Mouse (Mus musculus) liver, adult 2 months (tissue): ENCODE results near the gene Xcr1. TPM values are rescaled to one million over a fixed set of nuclear protein-coding genes. Genes with fewer than 3 reads are reported as not detected.

ENCODE experiments used
- DNase-seq: peaks from one replicate; pipeline ENCODE4 v3.0.0-alpha.2; 2011; ENCODE audit warnings: low read depth, low spot score; ENCODE audit errors: extremely low read depth
- H3K27ac ChIP-seq: fragments of 200-500 bp; replicated peaks from 2 replicates; pipeline ENCODE4 v1.5.1; 2012; ENCODE audit warnings: low read depth, mild to moderate bottlenecking, control low read depth, inconsistent platforms, low read length; ENCODE audit not compliant: insufficient read depth
- H3K27me3 ChIP-seq: fragments of 200-500 bp; 2 replicates; pipeline ENCODE4 v1.6.1; 2012; ENCODE audit warnings: mild to moderate bottlenecking, moderate library complexity, low read length, inconsistent platforms; ENCODE audit not compliant: control insufficient read depth, insufficient read depth
- H3K36me3 ChIP-seq: fragments of 200-500 bp; 2 replicates; pipeline ENCODE4 v1.6.1; 2012; ENCODE audit warnings: low read length, inconsistent platforms; ENCODE audit not compliant: control insufficient read depth, insufficient read depth
- H3K4me1 ChIP-seq: fragments of 200-500 bp; 2 replicates; pipeline ENCODE4 v1.6.1; 2011; ENCODE audit warnings: low read length; ENCODE audit not compliant: control insufficient read depth, insufficient read depth
- H3K4me3 ChIP-seq: fragments of 200-500 bp; 2 replicates; pipeline ENCODE4 v1.5.1; 2011; ENCODE audit warnings: low read depth, mild to moderate bottlenecking, control low read depth, low read length, moderate library complexity; ENCODE audit not compliant: insufficient read depth
- H3K79me2 ChIP-seq: fragments of 200-500 bp; 2 replicates; pipeline ENCODE4 v1.6.1; 2012; ENCODE audit warnings: inconsistent platforms, mild to moderate bottlenecking, low read length, moderate library complexity; ENCODE audit not compliant: control insufficient read depth, insufficient read depth
- H3K9ac ChIP-seq: fragments of 200-500 bp; 2 replicates; pipeline ENCODE4 v1.6.1; 2012; ENCODE audit warnings: low read depth, mild to moderate bottlenecking, control low read depth, inconsistent platforms, low read length
- CTCF ChIP-seq: fragments of 200-500 bp; IDR thresholded peaks from 2 replicates; pipeline ENCODE4 v1.5.1; 2011; ENCODE audit warnings: low read depth, low read length, control low read depth
- POLR2A ChIP-seq: fragments of 200-500 bp; IDR thresholded peaks from 2 replicates; pipeline ENCODE4 v1.6.1; 2011; ENCODE audit warnings: low read length, control low read depth; ENCODE audit not compliant: insufficient read depth; ENCODE audit errors: extremely low read depth
- WGBS: fragments of 180-500 bp; shearing (Covaris S2); methylation state at CpG from one replicate; pipeline ENCODE4 v1.1.7; 2018; 5-methylcytosine and 5-hydroxymethylcytosine counted together
- polyA plus RNA-seq: library from polyadenylated mRNA; depleted of rRNA; stranded (reverse); fragments of >200 nt; gene quantifications from 2 replicates; pipeline ENCODE4 v1.2.3, GENCODE M21; 2012
- total RNA-seq: library from RNA; depleted of rRNA; stranded (reverse); fragments of >200 nt; gene quantifications from 2 replicates; pipeline ENCODE4 v1.2.3, GENCODE M21; 2014

The Xcr1 gene
- total and polyA plus RNA-seq, 2 experiments: 0.18 to 0.22 TPM

DNA sequence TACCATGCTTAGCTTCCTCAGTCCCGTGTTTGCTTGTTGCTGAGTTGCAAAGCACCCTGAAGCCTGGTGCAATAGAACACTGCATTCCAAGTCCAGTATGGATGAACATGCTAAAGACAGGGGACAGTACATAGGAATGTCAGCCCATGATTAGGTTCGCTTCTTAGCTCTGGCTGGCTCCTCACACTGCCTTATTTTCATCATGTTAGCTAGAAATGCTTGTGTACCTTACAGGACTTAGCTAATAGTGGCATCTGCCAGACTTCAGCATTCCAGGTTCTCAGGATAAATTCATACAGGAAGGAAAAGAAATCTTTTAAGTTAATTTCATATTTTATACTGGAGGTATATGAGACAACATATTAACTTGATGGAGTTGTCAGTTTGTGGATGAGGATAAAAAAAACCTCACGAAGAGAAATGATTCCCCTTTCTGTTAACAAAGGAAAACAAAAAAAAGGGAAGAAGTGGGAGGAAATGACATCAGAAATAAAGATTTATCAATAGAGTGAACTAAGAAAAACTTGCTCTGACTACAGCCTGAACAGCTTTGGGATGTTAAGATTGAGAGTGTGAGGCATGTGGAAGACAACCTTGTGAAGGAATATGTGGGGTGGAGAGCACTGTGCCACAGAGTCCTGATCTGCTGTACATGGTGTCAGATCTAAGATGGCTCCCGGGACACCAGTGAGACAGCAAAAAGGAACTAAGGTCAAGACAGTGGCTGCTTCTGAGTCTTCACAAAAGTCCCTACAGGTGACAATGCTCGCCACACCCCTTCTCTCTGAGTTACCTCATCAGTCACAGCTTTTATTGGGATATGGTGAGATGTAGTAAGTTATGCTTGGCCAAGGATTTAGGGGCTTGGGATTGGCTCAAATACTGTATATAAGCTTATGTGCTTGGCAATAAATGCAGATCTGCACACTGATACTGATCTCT lies 9.1 kb downstream of the Xcr1 start:
- Histone ChIP-seq H3K79me2 (peaks cover 11% of the 10 kb centered on the region; the same call in 1 of the 2 replicates), H3K9ac (peak overlapping the region; percentile 29), H3K4me1 (peaks cover 11% of the 10 kb centered on the region), H3K27ac (peak overlapping the region; percentile 47), H3K27me3 (no peaks in the 10 kb centered on the region), H3K4me3 (peak overlapping the region; percentile 35), H3K36me3 (no peaks in the 10 kb centered on the region)
- whole genome bisulfite sequencing: 56% methylated on average over 5 of the region's 5 CpGs
- TF ChIP-seq CTCF (no peak), POLR2A (no peak)
- no peak for DNase-seq

- Histone ChIP-seq H3K79me2 (peaks cover 14% of the 10 kb centered on the region; the same call in 1 of the 2 replicates), H3K9ac (peak within 1 kb of the TSS; percentile 92), H3K4me1 (peaks cover 11% of the 10 kb centered on the region), H3K36me3 (no peaks in the 10 kb centered on the region), H3K27ac (peak within 1 kb of the TSS; percentile 95), H3K4me3 (peak within 1 kb of the TSS; percentile 85), H3K27me3 (no peaks in the 10 kb centered on the region)
- DNase-seq: peak; percentile 99
- TF ChIP-seq CTCF: no peak
- peak; percentile 48; the same call in 1 of the 2 replicates for TF ChIP-seq POLR2A
- WGBS: under 1% methylated on average over 47 of the region's 47 CpGs
These were observed 9.9 kb downstream of the Xcr1 start, which contains the start of gene Fyco1 for GRCm38 (mm10) chr9:123851713-123852448. Gene Fyco1, minus strand, starts transcription at chr9:123851899.

GRCm38 (mm10) chr9:123851062-123851712 lies 10.6 kb downstream of the Xcr1 start:
- Histone ChIP-seq H3K9ac (peak overlapping the region; percentile 92), H3K79me2 (peaks cover 16% of the 10 kb centered on the region; the same call in 1 of the 2 replicates), H3K27me3 (no peaks in the 10 kb centered on the region), H3K36me3 (no peaks in the 10 kb centered on the region), H3K27ac (peak overlapping the region; percentile 95), H3K4me3 (peak overlapping the region; percentile 85), H3K4me1 (peaks cover 11% of the 10 kb centered on the region)
- TF ChIP-seq POLR2A (no peak; the same call in 1 of the 2 replicates), CTCF (no peak)
- peak; percentile 66 for DNase-seq
- WGBS: under 1% methylated on average over 27 of the region's 27 CpGs

GRCm38 (mm10) chr9:123850705-123851061 lies 11.1 kb downstream of the Xcr1 start:
- no peaks in the 10 kb centered on the region for H3K27me3 ChIP-seq
- 0% methylated on average over 2 of the region's 2 CpGs for WGBS
- TF ChIP-seq POLR2A: 0 out of 2 replicates have a peak, but pooled peaks have one; percentile 9
- TF ChIP-seq CTCF: no peak
- peak overlapping the region; percentile 92 for H3K9ac ChIP-seq
- H3K27ac ChIP-seq: peak overlapping the region; percentile 95
- H3K79me2 ChIP-seq: peaks cover 16% of the 10 kb centered on the region; the same call in 1 of the 2 replicates
- H3K4me3 ChIP-seq: peak overlapping the region; percentile 85
- peak; percentile 89 for DNase-seq
- no peaks in the 10 kb centered on the region for H3K36me3 ChIP-seq
- peaks cover 11% of the 10 kb centered on the region for H3K4me1 ChIP-seq

DNA sequence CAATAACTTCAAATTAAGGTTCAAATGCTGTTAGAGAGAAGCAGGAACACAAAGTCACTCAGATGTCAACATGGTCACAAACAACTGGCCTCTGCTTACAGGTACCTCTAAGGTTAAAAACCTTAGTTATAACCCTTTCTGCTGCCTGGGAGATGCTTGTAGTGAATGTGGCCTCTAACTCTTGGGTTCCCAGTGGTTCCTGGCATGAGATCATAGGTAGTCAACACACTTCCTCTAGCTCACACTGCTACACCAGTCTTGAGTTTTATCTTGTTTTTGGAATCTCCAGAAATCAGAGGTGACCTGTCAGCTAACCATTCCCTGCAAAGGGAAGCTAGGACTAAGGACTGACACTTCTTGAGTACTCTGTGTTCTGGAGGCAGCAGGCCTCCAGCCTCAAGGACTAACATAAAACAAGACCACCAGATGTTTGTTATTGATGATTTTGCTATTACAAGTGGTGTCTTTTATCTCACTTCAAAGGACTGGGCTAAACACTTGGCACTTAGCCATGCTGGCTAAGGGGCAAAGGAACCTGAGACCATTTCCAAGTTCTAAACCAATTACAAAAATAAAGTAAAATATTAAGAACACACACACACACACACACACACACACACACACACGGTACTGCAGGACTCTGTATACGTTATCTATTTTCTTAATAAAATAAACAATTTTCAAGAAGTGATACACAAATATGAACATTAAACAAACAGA lies 11.7 kb downstream of the Xcr1 start:
- no peaks in the 10 kb centered on the region for H3K36me3 ChIP-seq
- peaks cover 11% of the 10 kb centered on the region for H3K4me1 ChIP-seq
- 8% methylated on average over 2 of the region's 2 CpGs for WGBS
- peaks cover 16% of the 10 kb centered on the region; the same call in 1 of the 2 replicates for H3K79me2 ChIP-seq
- H3K4me3 ChIP-seq: peak overlapping the region; percentile 21; the same call in 1 of the 2 replicates
- no peak for TF ChIP-seq POLR2A
- TF ChIP-seq CTCF: no peak
- peak overlapping the region; percentile 94 for H3K27ac ChIP-seq
- DNase-seq: peak; percentile 63
- no peaks in the 10 kb centered on the region for H3K27me3 ChIP-seq
- peak overlapping the region; percentile 42 for H3K9ac ChIP-seq
